Mouse (Mus musculus) lung, postnatal 36 days (tissue): ENCODE measurements at regions not wholly inside any gene's neighbourhood (a gene's known extent, or its start where the extent isn't known, plus 50 kb on each side); places are given as distances from the start of the nearest gene placed in this dataset.
A peak's percentile ranks its signal among the peaks of the same experiment; 100 is the strongest.

Experiments used
- DNase-seq: peaks from one replicate; pipeline ENCODE4 v3.0.0; 2022; ENCODE audit warnings: mixed read lengths

- DNase-seq: no peak
These were observed 68.6 kb upstream of the Adamts9 start for GRCm38 (mm10) chr6:93011906-93012305.

GRCm38 (mm10) chr6:93004587-93005240 is 61.4 kb upstream of the Adamts9 start:
- DNase-seq: peak; percentile 15

- DNase-seq: no peak
These were observed 60.5 kb upstream of the Adamts9 start for GRCm38 (mm10) chr6:93003812-93004211.

- no peak for DNase-seq
These were observed 50.4 kb upstream of the Adamts9 start for GRCm38 (mm10) chr6:92993647-92994046.
